Mouse (Mus musculus) cerebellum, adult 9-11 months (tissue): ENCODE measurements around the gene Olfr895.

ENCODE experiments used
- DNase-seq: peaks from one replicate; pipeline ENCODE4 v3.0.0; 2022

The Olfr895 gene

GRCm38 (mm10) chr9:38267551-38267950, at the start of gene Olfr895:
TSS of gene Olfr895 (plus strand) at chr9:38267851.
- no peak for DNase-seq

GRCm38 (mm10) chr9:38252474-38252873, 15.2 kb upstream of the Olfr895 start, which contains the start of gene Olfr143:
TSS of gene Olfr143 (plus strand) at chr9:38252774.
- DNase-seq = no peak

GRCm38 (mm10) chr9:38290807-38291206, 23.2 kb downstream of the Olfr895 start, which contains the start of gene Olfr896-ps1:
TSS of gene Olfr896-ps1 (plus strand) at chr9:38291107.
- DNase-seq = no peak
